Mouse (Mus musculus) forebrain, embryonic 14.5 days (tissue): ENCODE measurements at regions not wholly inside any gene's neighbourhood (a gene's known extent, or its start where the extent isn't known, plus 50 kb on each side); places are given as distances from the start of the nearest gene placed in this dataset.

Experiments
- ATAC-seq: fragments of 200-750 bp; cut with Nextera tagmentation; 2 replicates; pipeline ENCODE4 v1.8.0; 2017; ENCODE audit warnings: mild to moderate bottlenecking, moderate library complexity
- DNase-seq: peaks from one replicate; pipeline ENCODE4 v3.0.0-alpha.2; 2015; ENCODE audit warnings: low spot score
- H3K27ac ChIP-seq: fragments of 300-500 bp; sonication (generic); 2 replicates; pipeline ENCODE4 v1.5.1; 2014; ENCODE audit warnings: low read depth, mild to moderate bottlenecking, control low read depth, low read length, moderate library complexity
- H3K27me3 ChIP-seq: fragments of 300-500 bp; sonication (generic); replicated peaks from 2 replicates; pipeline ENCODE4 v1.6.1; 2014; ENCODE audit warnings: low read length, control low read depth, mixed read lengths; ENCODE audit not compliant: control insufficient read depth, insufficient read depth
- H3K36me3 ChIP-seq: fragments of 300-500 bp; sonication (generic); 2 replicates; pipeline ENCODE4 v1.6.1; 2014; ENCODE audit warnings: low read length, control low read depth; ENCODE audit not compliant: control insufficient read depth, insufficient read depth
- H3K4me1 ChIP-seq: fragments of 300-500 bp; sonication (generic); 2 replicates; pipeline ENCODE4 v1.6.1; 2014; ENCODE audit warnings: antibody characterized with exemption, low read length, control low read depth; ENCODE audit not compliant: control insufficient read depth, insufficient read depth
- H3K4me2 ChIP-seq: fragments of 300-500 bp; sonication (generic); 2 replicates; pipeline ENCODE4 v1.6.1; 2014; ENCODE audit warnings: mild to moderate bottlenecking, control low read depth, low read length
- H3K4me3 ChIP-seq: fragments of 300-500 bp; sonication (generic); 2 replicates; pipeline ENCODE4 v1.5.1; 2014; ENCODE audit warnings: low read depth, low read length, control low read depth
- H3K9ac ChIP-seq: fragments of 300-500 bp; sonication (generic); 2 replicates; pipeline ENCODE4 v1.6.1; 2014; ENCODE audit warnings: mild to moderate bottlenecking, low read length, control low read depth, moderate library complexity
- H3K9me3 ChIP-seq: fragments of 300-500 bp; sonication (generic); replicated peaks from 2 replicates; pipeline ENCODE4 v1.6.1; 2016; ENCODE audit warnings: low read length, control low read depth, mixed read lengths; ENCODE audit not compliant: control insufficient read depth
- WGBS: fragments of 180-500 bp; shearing (Covaris S2); extraction: QIAGEN DNeasy Blood & Tissue Kit; methylation state at CpG from one replicate; pipeline ENCODE4 v1.1.7; 2014; 5-methylcytosine and 5-hydroxymethylcytosine counted together

DNA sequence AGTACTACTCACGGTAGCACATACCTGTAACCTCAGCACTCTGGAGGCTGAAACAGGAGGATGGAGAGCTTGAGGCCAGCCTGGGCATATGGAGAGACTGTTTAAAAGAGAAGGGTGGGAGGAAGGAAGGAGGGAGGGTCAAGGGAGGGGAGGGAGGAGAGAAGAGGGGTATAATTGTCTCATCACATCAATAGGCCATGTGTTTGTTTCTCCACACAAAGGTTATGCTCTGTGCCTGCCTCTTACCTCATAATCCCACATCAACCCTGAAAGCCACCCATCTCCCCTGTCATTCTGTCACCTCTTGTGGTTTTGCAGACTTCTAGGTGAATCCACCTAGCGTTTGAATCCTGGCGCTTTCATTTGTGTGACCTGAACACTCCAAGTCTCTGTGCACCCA lies 210.3 kb downstream of the Trim29 start:
- H3K4me2 ChIP-seq = no peak overlapping the region
- H3K27me3 ChIP-seq = no peaks in the 10 kb centered on the region
- no peak overlapping the region for H3K9ac ChIP-seq
- no peak for ATAC-seq
- H3K9me3 ChIP-seq = no peaks in the 10 kb centered on the region
- no peak overlapping the region for H3K27ac ChIP-seq
- H3K4me1 ChIP-seq = peaks cover 11% of the 10 kb centered on the region
- no peaks in the 10 kb centered on the region for H3K36me3 ChIP-seq
- DNase-seq = no peak
- 93% methylated on average over 3 of the region's 3 CpGs for WGBS
- no peak overlapping the region for H3K4me3 ChIP-seq

DNA sequence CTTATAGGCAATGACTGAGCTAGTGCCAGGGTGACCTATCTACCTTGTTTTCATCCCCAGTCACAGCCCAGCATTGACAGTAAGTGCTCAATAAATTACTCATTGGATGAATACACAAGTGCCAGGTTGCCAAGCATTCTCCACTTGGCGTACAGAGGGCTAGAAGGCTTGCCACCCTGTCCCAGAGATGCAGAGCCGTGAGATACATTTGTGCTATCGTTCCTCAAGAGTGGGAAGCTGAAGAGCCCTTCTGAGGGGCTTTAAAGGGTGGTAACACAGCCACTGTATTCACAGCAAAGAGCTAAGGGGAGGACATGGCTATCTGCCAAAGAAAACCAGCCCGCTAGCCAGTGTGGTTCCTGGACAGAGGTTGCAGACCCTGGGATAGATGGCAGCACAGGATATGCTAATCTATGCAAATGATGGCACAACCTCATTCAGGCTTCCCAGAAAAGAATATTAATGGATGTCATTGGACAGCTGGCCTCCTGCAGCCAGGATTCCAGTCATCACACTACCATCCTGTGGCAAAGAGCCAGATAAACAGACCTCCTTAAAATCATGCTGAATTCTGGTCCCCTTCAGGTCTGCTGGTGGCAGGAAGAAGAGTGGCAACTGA lies 214.4 kb downstream of the Trim29 start:
- ATAC-seq (peak; percentile 76), DNase-seq (peak; percentile 72)
- H3K4me1 ChIP-seq = peaks cover 11% of the 10 kb centered on the region
- no peaks in the 10 kb centered on the region for H3K9me3 ChIP-seq
- no peak overlapping the region for H3K4me3 ChIP-seq
- no peak overlapping the region for H3K4me2 ChIP-seq
- WGBS = 13% methylated on average over 4 of the region's 4 CpGs
- H3K27me3 ChIP-seq = no peaks in the 10 kb centered on the region
- peak overlapping the region; percentile 27; the same call in 1 of the 2 replicates for H3K27ac ChIP-seq
- no peaks in the 10 kb centered on the region for H3K36me3 ChIP-seq
- H3K9ac ChIP-seq = no peak overlapping the region

DNA sequence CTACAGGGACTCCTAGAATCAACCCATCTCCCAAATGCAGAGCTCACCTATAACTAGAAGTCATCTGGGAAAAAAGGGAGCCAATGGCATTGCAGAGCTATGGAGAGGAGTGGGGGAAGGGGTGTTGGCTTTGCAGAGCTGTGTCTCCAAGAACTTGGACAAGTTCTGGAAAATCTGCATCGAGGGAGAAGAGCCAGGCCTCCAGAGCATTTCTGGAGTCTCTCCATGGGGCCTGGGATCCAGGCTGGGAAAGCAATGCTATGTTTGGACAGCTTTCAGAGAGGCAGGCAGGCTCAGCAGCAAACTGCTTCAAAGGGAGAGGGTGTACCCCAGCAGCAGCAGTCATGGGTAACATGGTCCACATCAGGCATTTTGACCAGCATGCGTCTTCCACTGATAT lies 211.6 kb upstream of the Nectin1 start:
- Histone ChIP-seq H3K4me1 (no peaks in the 10 kb centered on the region), H3K9ac (no peak overlapping the region), H3K27ac (no peak overlapping the region), H3K4me2 (no peak overlapping the region), H3K9me3 (no peaks in the 10 kb centered on the region), H3K27me3 (no peaks in the 10 kb centered on the region), H3K4me3 (no peak overlapping the region), H3K36me3 (no peaks in the 10 kb centered on the region)
- 86% methylated on average over 2 of the region's 2 CpGs for WGBS
- ATAC-seq (no peak), DNase-seq (no peak)

DNA sequence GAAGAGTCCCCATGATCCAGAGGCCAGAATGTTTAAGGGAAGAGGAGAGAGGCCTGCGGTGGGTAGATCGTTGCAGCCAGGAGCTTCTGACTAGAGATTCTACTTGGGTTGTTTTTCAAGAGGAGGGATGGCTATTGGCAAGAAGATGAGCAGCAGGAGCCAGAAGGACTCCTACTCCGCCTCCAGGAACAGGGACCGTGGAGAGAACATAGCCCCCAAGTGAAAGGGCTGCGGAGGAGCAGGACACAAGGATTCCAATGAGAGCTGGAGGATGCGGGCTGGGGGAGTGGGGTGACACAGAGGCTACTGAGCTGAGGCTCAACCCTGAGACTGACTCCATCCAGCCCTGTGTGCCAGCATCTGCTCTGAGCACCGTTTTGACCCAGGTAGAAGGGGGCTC lies 207.8 kb upstream of the Nectin1 start:
- Histone ChIP-seq H3K27me3 (no peaks in the 10 kb centered on the region), H3K9ac (no peak overlapping the region), H3K4me1 (no peaks in the 10 kb centered on the region), H3K36me3 (no peaks in the 10 kb centered on the region), H3K9me3 (no peaks in the 10 kb centered on the region), H3K27ac (no peak overlapping the region), H3K4me2 (no peak overlapping the region), H3K4me3 (no peak overlapping the region)
- 88% methylated on average over 7 of the region's 7 CpGs for WGBS
- ATAC-seq = no peak
- no peak for DNase-seq

DNA sequence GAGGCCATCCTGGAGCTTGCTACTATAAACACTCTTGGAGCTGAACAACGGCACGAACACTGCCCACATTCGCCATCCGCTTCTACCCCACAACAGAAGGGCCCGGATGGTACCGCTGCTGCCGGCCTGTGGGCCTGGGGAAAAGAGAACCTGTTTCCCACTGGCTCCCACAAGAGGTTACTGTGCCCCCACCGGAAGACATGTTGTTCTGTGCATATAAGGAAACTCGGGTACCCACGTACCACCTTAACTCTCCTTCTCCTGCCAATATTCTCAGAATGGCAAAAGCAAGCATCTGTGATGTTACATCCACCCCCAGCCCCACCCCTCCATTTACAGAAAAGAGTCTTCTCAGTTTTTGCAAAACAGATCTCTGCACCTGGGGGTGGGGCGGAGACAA lies 206.7 kb upstream of the Nectin1 start:
- Histone ChIP-seq H3K4me3 (no peak overlapping the region), H3K9ac (no peak overlapping the region), H3K27me3 (no peaks in the 10 kb centered on the region), H3K4me1 (no peaks in the 10 kb centered on the region), H3K9me3 (no peaks in the 10 kb centered on the region), H3K36me3 (no peaks in the 10 kb centered on the region), H3K4me2 (no peak overlapping the region), H3K27ac (no peak overlapping the region)
- DNase-seq (no peak), ATAC-seq (no peak)
- 90% methylated on average over 11 of the region's 11 CpGs for WGBS

DNA sequence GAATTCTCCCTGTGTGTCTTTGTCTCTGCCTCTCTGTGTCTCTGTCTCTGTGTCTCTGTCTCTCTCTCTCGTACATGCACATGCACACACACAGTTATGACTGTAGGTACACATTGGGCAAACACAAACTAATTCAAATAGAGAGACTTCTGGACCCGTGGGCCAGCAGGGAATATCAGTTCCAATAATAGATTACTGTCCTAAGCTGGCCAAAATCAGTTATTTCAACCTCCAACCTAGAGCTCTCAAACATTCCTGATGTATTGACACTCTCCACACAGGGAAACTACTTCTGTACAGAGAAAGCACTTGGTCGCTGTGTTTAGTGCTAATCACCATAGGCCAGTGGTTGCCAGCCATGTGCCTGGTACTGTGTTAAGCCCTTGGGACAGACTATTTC lies 203.7 kb upstream of the Nectin1 start:
- no peak for ATAC-seq
- H3K27ac ChIP-seq = no peak overlapping the region

DNA sequence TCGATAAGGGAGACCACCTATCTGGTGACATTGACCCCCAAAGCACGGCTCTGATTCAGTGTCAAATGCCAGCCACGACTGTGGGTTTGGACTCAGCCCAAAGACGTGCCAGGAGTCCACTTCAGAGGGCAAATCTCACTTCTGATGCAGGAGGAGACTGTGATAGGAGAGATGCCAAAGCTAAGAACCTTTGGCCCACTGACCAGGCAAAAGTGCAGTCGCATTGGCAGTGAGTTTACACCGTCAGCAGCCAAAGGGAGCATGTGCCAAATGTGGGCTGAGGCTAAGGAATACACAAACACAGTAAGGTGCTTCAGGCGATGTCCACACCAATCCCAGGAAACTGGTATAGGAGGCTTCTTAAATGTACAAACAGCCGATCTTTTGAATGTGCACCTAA lies 202.6 kb upstream of the Nectin1 start:
- H3K27ac ChIP-seq = no peak overlapping the region
- H3K36me3 ChIP-seq = no peaks in the 10 kb centered on the region
- H3K9ac ChIP-seq = no peak overlapping the region
- H3K9me3 ChIP-seq = no peaks in the 10 kb centered on the region
- 91% methylated on average over 8 of the region's 8 CpGs for WGBS
- no peak overlapping the region for H3K4me2 ChIP-seq
- H3K27me3 ChIP-seq = no peaks in the 10 kb centered on the region
- no peak for DNase-seq
- H3K4me1 ChIP-seq = 0 out of 2 replicates have a peak, but pooled peaks cover 5% of the 10 kb centered on the region
- H3K4me3 ChIP-seq = no peak overlapping the region
- ATAC-seq = no peak

More for the DNA sequence above, 203.7 kb upstream of the Nectin1 start:
- no peaks in the 10 kb centered on the region for H3K36me3 ChIP-seq
- 88% methylated on average over 3 of the region's 3 CpGs for WGBS
- no peaks in the 10 kb centered on the region for H3K9me3 ChIP-seq
- 0 out of 2 replicates have a peak, but pooled peaks cover 3% of the 10 kb centered on the region for H3K4me1 ChIP-seq
- H3K27me3 ChIP-seq = no peaks in the 10 kb centered on the region
- no peak overlapping the region for H3K4me2 ChIP-seq
- no peak overlapping the region for H3K9ac ChIP-seq
- DNase-seq = no peak
- H3K4me3 ChIP-seq = no peak overlapping the region

DNA sequence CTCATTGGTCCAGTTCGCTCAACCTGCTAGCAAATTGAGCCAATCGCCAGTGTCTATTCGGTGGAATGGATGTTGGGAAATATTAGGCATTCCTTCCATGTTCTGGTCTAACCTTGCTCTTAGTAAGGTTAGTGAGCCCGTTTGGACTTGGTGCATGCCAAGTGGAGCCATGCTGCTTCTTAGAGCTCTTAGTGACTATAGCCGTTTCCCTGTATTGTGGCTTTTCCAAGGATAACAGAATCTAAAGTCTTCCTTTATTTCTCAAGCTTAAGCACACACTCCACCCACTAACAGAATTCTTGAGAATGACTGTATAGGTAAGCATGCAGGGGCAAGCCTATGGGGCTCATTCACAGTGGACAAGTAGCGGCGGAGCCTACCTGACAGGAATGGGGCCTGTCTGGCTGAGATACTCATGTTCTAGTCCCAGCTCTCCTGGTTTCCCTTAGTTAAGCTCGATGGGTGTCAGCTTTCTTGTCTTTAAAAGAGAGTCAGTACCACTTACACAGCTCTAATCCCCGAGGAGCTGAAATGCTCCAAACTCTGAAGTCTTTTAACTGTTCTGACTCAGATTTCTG lies 201.6 kb upstream of the Nectin1 start:
- Histone ChIP-seq H3K9me3 (no peaks in the 10 kb centered on the region), H3K4me3 (no peak overlapping the region), H3K36me3 (no peaks in the 10 kb centered on the region), H3K4me1 (0 out of 2 replicates have a peak, but pooled peaks cover 5% of the 10 kb centered on the region), H3K27ac (no peak overlapping the region), H3K9ac (no peak overlapping the region), H3K4me2 (no peak overlapping the region), H3K27me3 (no peaks in the 10 kb centered on the region)
- ATAC-seq (no peak), DNase-seq (no peak)
- 83% methylated on average over 9 of the region's 9 CpGs for WGBS

DNA sequence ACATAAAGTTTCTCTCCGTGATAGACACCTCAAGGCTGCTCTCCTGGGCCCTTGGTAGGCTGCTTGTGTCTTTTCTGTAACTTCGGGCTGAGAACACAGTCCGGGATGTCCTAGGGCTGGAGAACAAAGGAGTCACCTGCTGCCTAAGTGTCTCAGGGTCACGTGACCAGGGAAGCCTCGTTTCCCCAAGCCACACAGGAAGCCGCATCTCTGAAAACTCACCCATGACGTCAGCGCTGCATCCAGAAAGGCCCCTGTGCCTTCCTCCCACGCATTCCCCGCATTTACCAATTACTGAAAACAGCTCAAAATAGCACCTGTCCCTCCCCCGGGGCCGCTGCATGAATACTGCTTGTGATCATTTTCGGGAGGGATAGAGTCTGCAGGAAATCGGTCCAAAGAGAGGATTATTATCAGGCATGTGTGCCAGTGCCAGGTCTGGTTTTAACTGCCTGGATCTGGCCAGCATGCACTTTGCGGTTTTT lies 198.7 kb upstream of the Nectin1 start:
- DNase-seq (peak; percentile 68), ATAC-seq (no peak)
- Histone ChIP-seq H3K4me1 (0 out of 2 replicates have a peak, but pooled peaks cover 5% of the 10 kb centered on the region), H3K4me3 (no peak overlapping the region; the same call in 1 of the 2 replicates), H3K9me3 (no peaks in the 10 kb centered on the region), H3K27ac (no peak overlapping the region), H3K27me3 (no peaks in the 10 kb centered on the region), H3K9ac (no peak overlapping the region), H3K4me2 (peak overlapping the region; percentile 31), H3K36me3 (no peaks in the 10 kb centered on the region)
- 21% methylated on average over 15 of the region's 15 CpGs for WGBS
